Mouse (Mus musculus) fat pad, adult 2 months (tissue): ENCODE results near the gene Mansc4.

Experiments used
- DNase-seq: peaks from one replicate; pipeline ENCODE4 v3.0.0-alpha.2; 2011; ENCODE audit warnings: low read depth, low spot score; ENCODE audit errors: extremely low read depth

The Mansc4 gene

DNA sequence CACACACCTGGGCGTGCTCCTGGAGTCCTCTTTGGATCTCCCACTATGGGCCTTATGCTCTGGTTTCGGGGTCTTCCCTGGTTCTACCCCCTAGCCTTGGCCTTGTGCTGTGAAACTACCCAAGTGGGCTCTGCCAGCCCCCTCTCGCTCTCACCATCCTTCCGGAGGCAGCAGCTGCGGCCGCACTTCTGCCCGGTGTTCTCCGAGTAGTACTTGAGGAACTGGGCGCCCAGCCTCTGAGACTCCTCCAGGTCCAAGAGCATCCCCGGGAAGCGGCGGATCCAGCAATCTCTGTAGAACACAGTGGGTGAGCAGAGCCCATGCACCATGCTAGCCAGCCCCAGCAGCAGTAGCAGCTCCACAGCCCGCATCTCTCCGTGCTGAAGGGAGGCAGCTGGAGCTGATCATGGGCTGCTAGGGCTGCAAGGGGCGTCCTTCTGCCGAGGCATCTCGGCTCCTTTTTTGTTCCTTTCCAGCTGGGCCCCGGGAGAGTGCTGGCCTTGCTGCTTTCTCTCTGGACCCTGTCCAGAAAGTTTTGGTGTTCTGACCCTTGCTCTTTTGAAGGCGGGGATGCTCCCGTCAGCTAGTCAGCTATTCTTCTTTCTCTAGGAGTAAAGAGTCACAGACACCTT lies at the start of gene Mansc4:
TSS of gene Mansc4 (minus strand) at position 439 of the 632 bp plus-strand sequence.
- DNase-seq, result no peak

DNA sequence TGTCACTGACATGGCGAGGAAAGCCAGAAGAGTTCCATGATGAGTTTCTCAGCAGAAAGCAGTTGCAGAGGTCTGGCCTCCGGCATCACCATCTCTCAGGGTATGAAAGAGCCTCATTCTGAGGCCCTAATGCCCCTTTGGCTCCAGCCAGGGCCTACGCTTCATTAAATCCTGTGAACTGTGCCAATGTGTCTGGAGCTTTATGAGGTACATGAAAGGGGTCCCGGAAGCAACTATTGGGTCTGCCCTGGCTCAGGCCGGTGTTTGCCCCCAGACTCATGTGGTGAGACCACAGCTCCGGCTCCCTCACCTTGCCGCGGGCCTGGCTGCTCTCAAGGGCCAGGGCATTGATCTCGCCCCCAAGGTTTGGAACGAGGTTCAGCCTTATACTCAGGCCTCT lies 40.4 kb upstream of the Mansc4 start:
- no peak for DNase-seq

DNA sequence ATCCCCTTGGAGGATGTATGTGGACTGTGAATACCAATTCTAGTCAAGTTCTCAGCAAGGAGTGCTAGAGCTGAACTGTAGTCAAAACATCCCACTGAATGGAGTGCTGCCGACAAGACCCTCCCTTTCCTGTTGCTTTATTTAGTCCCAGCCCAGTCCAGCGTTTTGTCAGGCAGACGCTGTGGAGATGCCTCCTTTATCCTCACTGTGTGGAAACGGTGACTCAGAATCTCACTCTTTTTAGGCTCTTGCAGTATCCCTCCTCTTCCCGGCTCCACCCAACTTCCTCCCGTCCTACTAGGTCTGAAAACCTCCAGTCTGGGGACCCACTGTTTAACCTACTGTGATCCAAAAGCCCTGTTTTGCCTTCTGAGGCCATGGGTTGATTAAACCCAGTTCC lies 34.5 kb upstream of the Mansc4 start:
- DNase-seq, result no peak

DNA sequence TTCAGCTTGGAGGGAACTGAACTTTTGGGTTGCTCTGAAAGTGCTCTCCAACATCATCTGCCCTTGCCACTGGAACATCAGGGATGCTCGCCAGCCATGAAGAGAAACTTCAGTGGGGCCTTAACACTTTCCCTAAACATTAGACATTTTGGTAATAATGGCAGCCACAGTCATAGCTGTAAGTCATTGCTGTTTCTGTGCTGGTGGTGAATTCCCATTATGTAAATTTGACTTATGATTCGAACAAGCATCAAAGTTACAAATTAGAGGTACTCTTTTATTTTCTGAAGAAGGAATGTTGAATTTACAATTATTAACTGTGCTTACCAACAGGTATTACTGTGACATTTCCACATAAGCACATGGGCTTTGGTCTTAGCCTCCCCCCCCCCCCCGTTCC lies 31.4 kb upstream of the Mansc4 start:
- no peak for DNase-seq

DNA sequence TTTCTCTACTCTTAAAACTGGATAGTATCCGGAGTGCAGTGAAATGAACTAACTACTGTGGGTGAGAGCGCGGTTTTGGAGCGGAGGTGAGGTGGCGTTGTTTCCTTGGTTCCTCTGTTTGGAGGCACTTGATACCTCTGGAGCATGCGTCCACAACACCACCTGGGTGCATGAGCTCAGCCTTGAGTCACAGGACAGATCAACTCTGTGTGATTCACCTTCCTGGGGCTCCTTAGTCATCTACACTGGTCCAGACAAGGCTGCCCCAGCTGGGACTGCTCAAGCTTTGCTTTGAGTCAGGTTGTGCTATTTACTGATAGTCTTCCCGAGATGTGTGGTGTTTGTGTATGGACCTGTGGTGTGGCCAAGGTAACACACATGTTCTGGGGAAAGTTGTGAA lies 30.9 kb upstream of the Mansc4 start:
- no peak for DNase-seq

DNA sequence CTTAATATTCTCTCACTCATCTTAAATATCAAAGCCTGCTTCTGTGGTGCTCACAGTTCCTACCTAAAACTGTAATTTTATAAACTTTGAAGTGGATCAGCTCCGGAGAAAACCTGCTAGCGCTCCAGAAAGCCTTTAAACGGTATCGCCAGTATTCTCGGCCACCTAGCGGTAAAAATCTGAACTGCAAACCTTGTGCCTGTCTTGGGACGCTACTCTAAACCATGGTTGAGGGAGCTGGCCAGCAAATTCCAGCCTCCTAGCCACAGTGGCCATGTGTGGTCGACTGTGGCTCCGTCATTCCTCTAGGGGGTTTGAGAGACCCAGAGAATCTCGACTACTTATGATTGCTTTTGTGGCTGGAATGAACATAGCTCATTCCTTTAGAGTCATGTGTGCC lies 29.7 kb upstream of the Mansc4 start:
- DNase-seq, result no peak

DNA sequence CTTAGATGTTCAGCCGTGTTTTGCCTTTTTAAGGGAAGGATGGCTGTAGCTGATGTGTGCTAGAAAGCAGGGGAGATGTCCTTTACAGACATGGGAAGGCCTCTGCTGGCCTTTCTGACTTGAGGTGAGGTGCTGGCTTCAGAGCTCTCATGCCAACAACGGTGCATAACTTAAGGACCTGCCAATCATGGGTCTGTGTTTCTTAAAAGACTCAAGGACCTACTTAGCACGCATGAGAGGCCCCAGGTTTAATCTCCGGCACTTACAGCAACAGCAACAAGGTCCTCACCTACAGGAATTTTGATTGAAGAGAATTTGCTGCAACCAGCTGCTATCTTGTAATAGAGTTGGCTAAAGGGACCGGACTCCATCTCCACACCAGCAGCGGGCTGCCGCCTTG lies 22.5 kb upstream of the Mansc4 start:
- DNase-seq, result no peak

DNA sequence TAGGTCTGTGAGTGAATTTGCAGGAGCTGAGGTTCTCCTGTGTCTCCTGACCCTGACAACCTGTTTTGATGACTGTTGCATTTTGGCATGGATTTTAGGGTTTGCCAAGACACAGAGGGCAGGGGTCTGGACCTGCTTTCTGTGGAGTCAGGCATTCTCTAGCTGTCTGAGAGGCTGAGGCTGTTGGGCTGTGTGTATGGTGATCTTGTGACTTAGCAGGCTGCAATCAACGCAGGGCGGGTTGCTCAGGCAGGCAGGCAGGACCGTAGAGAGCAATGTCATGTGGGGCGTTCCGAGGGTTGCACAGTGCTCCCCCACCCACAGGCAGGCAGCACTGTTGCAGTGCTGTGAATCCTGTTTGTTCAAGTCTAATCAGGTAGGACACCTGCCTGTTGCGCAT lies 19.9 kb upstream of the Mansc4 start:
- DNase-seq, result no peak

DNA sequence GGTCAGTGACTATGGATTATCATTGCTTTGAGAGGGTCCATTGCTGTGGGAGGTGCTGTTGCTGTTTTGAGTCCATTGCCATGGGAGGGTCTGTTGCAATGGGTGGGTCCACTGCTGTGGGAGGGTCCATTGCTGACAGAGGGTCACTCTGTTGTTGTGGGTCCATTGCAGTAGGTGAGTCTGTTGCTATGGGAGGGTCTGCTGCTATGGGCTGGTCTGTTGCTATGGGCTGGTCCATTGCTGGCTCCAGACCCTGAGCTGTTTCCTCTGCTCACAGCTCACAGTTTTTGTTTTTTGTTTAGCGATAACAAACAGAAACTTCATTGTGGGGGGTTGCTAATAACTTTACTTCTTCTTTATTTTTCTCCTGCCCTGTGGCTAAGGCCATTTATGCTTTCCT lies 18.7 kb upstream of the Mansc4 start:
- no peak for DNase-seq

DNA sequence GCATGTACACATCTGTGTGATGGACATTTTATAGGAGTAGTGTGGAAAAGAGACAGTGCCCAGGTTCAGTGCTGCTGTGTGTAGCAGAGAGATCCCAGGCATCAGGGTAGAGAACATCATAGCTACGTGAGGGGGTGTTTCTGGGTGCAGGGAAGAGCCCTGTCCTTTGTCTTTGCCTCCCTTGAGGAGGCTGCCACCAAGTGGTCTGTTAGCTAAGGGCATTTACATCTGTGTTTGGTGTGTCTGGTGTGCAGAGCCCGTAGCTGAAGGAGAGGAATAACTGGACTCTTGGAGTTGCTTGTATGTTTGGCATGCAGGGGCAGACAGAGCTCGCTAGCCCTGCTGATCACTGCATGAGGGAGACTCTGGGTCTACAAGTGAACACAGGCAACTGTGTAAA lies 15.5 kb upstream of the Mansc4 start:
- no peak for DNase-seq

DNA sequence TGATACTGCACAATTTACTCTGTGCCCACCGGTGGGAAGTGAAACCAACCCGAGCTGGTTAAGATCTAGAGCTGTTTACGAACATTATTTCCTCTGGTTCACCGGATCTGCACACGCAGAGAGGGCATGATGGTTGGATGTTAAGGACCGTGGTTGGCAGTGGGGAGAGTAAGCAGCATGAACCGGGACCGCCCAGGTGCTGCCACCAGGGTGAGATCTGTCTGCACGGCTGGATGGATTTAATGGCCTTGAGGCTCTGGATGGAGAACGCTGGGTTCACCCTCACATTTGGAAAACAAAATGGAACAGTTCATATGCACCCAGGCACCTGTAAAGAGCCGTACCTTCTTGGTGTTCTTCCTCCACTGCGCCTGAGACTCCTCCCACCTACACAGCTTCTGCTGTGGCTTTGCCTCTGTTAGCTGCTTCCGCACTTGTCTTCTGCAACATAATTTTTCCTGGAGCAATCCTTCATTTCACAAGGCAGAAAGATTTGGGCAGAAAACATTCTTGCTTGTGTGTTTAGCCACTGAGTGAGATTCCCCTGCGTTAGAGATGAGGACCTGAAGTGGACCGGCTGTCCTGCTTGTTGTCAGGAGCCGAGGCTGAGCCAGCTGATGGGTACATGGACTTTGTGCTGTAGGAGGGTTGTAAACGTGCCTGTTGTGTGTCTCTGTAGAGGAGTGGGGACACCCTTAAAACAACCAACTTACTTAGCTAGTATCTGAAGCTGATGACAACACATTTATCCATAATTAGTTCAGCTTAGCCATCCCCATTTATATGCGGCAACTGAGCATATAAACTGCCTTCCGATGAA lies 12.8 kb upstream of the Mansc4 start:
- no peak for DNase-seq

DNA sequence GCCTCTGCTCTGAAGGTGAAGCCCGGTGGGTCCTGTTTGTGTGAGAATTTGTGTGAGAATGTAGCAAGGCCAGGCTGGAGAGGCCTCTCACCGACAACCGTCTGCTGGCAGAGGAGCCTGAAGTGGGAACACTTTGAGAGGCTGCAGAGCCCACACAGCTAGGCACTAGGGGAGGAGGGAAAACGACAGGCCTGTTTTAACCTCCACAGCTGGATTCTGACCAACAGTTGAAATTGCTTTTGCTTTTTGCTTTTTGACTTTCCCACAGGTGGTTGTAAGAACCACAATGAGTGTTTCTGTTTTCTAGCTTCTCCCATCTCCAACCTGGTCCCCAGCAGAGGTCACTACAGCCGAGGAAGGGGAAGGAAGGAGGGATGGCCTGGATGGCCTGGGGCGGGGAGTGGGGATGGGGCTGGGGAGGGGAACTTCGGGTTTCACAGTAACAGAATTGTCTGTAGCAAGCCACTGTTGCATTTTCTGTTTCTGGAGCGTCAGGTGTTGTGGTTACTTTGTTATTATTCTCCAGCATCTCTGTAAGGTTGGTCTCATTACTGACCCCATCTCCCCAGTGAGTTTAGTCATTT lies 10.6 kb upstream of the Mansc4 start:
- no peak for DNase-seq

DNA sequence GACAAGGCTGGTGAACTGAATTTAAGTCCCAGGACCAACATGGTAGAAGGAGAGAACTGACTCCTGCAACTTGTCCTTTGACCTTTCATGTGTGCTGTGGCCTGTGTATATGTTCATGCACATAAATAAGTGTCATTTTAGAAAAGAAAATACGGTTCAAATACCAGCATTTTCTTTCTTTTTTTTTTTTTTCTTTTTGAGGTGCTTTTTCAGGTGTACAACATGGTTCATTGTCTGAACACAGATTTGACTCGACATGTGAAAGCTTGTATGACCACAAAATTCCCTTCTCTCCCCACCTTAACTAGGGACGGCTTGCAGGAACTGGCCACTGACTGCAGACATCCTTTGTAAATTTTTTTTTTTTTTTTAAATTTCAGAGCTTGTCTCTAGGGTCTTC lies 10.1 kb upstream of the Mansc4 start:
- no peak for DNase-seq

DNA sequence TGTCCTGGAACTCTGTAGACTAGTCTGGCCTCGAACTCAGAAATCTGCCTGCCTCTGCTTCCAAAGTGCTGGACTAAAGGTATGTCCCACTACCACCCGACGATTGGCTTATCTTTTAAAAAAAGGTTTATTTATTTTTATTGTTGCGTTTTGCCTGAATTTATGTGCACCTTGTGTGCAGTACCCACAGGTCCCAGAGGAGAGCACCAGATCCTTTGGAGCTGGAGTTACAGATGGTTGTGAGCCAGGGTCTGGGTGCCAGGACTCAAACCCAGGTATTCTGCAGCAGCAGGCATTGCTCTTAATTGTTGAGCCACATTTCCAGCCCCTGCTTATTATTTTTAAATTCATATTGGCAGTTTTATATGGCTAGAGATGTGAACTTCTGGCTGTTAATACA lies 9.3 kb upstream of the Mansc4 start:
- DNase-seq, result no peak

DNA sequence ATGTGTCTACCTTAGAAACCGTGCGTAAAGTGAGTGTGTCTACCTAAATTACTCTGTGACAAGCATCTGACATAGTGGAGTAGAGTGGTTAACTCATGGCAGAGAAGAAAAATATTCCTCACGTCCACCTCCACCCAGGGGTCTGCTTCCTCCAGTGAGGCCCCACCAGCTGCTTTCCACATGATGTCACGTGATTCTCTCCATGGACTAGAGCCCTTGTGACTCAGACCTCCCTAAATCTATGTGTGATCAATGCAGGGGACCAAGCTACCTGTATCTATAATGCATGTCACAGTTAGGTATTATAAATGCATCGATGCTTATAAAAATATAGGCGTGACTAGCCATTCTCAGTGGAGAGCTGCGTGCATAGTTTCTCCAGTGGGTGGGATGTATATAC lies 7.9 kb upstream of the Mansc4 start:
- no peak for DNase-seq

DNA sequence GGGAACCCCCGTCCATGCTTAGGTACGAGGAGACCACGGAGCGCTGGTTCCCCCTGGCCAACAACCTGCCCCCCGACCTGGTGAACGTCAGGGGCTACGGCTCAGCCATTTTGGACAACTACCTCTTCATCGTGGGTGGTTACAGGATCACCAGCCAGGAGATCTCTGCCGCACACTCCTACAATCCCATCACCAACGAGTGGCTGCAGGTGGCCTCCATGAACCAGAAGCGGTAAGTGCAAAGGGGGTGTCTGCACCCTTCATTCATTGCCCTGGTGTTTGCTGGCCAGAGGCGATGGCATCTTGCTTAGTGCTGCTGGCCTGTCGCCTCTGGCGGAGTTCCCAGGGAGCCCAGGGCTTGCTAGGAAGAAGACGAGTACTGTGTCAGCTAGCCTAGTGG lies 5.3 kb upstream of the Mansc4 start:
- no peak for DNase-seq

DNA sequence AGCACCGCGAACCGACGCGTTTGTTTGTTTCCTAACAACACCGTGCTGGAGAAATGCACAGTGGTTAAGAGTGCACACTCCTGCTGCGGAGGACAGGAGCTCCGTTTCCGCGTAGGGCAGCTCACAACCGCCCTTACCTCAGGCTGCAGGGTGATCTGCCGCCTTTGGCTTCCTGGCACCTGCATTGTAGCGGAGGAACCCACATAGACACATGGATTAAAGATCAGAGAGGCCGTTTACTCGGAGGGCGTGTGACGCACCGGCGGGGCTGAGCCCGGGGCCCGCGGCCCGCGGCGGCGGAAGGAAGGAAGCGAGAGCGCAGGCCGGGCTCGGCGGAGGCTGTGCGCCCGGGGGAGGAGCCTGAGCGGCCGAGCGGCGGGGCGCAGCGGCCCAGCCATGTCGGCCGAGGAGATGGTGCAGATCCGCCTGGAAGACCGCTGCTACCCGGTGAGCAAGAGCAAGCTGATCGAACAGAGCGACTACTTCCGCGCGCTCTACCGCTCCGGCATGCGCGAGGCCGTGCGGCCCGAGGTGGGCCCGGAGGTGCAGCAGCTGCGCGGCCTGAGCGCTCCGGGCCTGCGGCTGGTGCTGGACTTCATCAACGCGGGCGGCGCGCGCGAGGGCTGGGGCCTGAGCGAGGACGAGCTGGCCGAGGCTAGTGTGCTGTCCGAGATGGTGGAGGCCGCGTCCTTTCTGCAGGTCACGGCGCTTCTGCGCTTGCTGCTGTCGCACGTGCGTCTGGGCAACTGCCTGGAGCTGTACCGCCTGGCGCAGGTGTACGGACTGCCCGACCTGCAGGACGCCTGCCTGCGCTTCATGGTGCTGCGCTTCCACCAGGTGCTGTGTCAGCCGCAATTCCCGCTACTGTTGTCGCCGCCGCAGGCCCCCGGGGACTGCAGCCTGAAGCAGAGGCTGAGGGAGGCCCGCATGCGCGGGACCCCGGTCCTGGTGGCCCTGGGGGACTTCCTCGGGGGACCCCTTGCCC lies 4.6 kb upstream of the Mansc4 start, which contains the start of gene Klhl42:
TSS of gene Klhl42 (plus strand) at position 244 of the 985 bp plus-strand sequence.
- DNase-seq, result no peak

DNA sequence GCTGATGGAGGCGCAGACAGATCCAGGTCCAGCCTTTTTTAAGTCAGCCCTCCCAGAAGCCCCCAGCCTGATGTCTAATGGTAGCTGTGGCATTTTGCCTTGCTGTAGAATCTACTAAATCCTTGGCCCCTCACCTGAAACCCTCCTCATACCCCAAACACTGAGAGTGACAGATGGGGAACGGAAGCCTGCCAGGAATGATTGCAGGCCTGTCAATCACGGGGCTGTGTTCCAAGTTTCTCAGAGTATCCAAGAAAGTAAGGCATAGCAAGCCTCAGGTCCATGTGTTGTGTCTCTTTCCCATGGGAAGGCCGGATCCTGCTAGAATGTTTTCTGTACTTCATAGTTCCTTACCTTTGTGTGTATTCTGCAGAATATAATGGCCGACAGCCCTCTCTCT lies 3.4 kb upstream of the Mansc4 start:
- DNase-seq, result no peak

DNA sequence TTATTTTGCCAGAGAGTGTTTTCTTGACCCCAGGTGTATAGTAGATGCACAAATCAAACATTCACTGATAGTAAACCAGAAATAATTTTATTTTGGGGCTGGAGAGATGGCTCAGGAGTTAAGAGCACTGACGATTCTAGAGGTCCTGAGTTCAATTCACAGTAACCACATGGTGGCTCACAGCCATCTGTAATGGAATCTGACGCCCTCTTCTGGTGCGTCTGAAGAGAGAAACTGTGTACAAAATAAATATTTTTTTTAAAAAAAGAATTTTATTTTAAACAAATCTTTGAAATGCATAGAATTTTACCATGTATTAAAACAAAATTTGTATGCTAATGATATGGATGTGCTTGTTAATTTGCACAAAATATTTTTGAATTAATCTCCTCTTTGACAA lies 1.7 kb upstream of the Mansc4 start:
- DNase-seq, result no peak

DNA sequence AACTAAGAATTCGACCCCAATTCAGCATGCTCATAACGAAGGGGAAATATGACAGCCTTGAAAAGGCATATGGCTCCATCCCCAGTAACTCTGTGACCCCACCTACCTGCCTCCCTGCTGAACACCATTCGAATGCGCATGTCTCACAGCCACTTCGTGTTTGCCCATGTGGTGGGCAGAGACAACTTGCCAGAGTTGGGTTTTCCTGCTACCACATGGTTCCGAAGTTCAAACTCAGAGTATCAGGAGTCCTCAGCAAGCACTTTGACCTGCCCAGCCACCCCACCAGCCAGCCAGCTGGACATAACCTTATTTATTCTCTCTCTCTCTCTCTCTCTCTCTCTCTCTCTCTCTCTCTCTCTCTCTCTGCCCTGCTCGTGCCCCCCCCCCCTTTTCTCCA lies 904 bp upstream of the Mansc4 start:
- DNase-seq, result no peak

DNA sequence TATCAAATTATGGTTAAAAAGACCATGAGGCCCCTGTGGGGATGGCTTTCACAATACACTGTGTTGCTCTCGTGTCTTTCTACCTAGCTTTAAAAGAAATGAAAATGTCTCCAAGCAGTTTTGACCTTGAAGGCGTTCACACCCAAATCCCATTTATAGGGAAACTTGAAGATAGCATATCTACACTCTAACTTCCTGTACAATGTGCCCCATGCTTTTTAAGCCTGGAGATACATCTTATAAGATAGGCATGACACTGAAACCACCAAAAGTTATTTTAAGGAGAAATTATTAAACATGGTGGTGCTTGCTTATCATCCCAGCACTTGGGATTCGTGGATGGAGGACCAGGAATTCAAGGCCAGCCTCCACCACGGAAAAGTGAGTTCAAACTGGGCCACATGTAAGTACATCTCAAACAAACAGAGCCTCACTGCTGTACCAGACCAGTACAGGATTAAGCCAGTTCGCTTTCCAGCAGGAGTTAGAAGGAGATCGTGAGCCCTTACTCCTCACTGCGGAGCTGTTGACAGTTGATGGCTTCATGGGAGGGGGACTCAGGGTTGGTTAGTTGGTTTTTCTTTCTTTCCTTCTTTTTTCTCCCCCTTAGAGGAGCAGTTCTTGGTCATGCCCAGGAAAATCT lies 1.3 kb downstream of the Mansc4 start:
- no peak for DNase-seq
